Mouse (Mus musculus): ENCODE results near the gene Paqr6. TPM values are rescaled to one million over a fixed set of nuclear protein-coding genes. Genes with fewer than 3 reads are reported as not detected.

The Paqr6 gene
- polyA plus RNA-seq, 2 experiments = 13.9 to 17.2 TPM

- Histone ChIP-seq H3K9ac (ENCODE audit: low read depth, low read length, severe bottlenecking) (no peak overlapping the region), H3K27ac (replicated peaks; ENCODE audit: low read depth, low read length) (no peak overlapping the region), H3K36me3 (ENCODE audit: control insufficient read depth, insufficient read depth, low read length) (peaks cover 22% of the 10 kb centered on the region), H3K27me3 (ENCODE audit: control insufficient read depth, insufficient read depth, low read length) (no peaks in the 10 kb centered on the region), H3K4me1 (ENCODE audit: control insufficient read depth, insufficient read depth, low read length) (0 out of 2 replicates have a peak, but pooled peaks cover 3% of the 10 kb centered on the region), H3K4me2 (replicated peaks; ENCODE audit: low read depth, low read length, severe bottlenecking) (no peak overlapping the region), H3K4me3 (replicated peaks; ENCODE audit: low read length) (no peak overlapping the region), H3K9me3 (ENCODE audit: control insufficient read depth, low read length) (no peaks in the 10 kb centered on the region)
- WGBS = 90% methylated on average over 10 of the region's 10 CpGs
- no peak for ATAC-seq (ENCODE audit: low FRiP score, low read depth)
- TF ChIP-seq POLR2A (IDR thresholded peaks at IDR 0.05; ENCODE audit: borderline replicate concordance, extremely low read depth, insufficient read depth, insufficient read length) = no peak
- no peak for DNase-seq (ENCODE audit: low spot score)
Measured at GRCm38 (mm10) chr3:88403522-88404230, 39.3 kb downstream of the Paqr6 start.

GRCm38 (mm10) chr3:88407090-88407489 is 42.7 kb downstream of the Paqr6 start:
- Histone ChIP-seq H3K9me3 (ENCODE audit: control insufficient read depth, low read length) (no peaks in the 10 kb centered on the region), H3K27me3 (ENCODE audit: control insufficient read depth, insufficient read depth, low read length) (no peaks in the 10 kb centered on the region), H3K4me1 (ENCODE audit: control insufficient read depth, insufficient read depth, low read length) (peaks cover 10% of the 10 kb centered on the region; the same call in 1 of the 2 replicates), H3K4me3 (replicated peaks; ENCODE audit: low read length) (no peak overlapping the region), H3K27ac (replicated peaks; ENCODE audit: low read depth, low read length) (no peak overlapping the region), H3K36me3 (ENCODE audit: control insufficient read depth, insufficient read depth, low read length) (peaks cover 22% of the 10 kb centered on the region), H3K4me2 (replicated peaks; ENCODE audit: low read depth, low read length, severe bottlenecking) (no peak overlapping the region), H3K9ac (ENCODE audit: low read depth, low read length, severe bottlenecking) (no peak overlapping the region)
- no peak for TF ChIP-seq POLR2A (IDR thresholded peaks at IDR 0.05; ENCODE audit: borderline replicate concordance, extremely low read depth, insufficient read depth, insufficient read length)
- ATAC-seq (ENCODE audit: low FRiP score, low read depth) (peak; percentile 10; the same call in 1 of the 2 replicates), DNase-seq (ENCODE audit: low spot score) (peak; percentile 93)
- WGBS = 2% methylated on average over 2 of the region's 2 CpGs

DNA sequence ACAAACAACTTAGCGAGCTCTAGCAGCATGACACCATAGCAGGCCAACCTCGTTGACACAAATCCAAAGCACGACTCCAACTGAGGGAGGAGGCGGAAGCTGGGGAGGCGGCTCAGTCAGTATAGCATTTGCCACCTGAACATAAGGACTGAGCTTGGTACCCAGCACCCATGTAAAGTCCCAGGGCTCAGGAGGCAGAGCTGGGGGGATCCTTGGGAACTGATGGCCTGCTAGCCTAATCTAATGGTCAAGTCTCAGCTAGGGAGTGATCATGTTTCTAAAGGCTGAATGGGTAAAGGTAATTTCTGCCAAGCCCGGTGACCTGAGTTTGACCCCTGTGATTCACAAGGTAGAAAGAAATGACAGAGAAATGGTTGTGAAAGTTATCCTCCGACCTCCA is 43.1 kb downstream of the Paqr6 start:
- Histone ChIP-seq H3K9me3 (ENCODE audit: control insufficient read depth, low read length) (no peaks in the 10 kb centered on the region), H3K27me3 (ENCODE audit: control insufficient read depth, insufficient read depth, low read length) (no peaks in the 10 kb centered on the region), H3K9ac (ENCODE audit: low read depth, low read length, severe bottlenecking) (no peak overlapping the region), H3K36me3 (ENCODE audit: control insufficient read depth, insufficient read depth, low read length) (peaks cover 22% of the 10 kb centered on the region), H3K4me2 (replicated peaks; ENCODE audit: low read depth, low read length, severe bottlenecking) (no peak overlapping the region), H3K27ac (replicated peaks; ENCODE audit: low read depth, low read length) (no peak overlapping the region), H3K4me3 (replicated peaks; ENCODE audit: low read length) (no peak overlapping the region), H3K4me1 (ENCODE audit: control insufficient read depth, insufficient read depth, low read length) (peaks cover 10% of the 10 kb centered on the region; the same call in 1 of the 2 replicates)
- no peak for TF ChIP-seq POLR2A (IDR thresholded peaks at IDR 0.05; ENCODE audit: borderline replicate concordance, extremely low read depth, insufficient read depth, insufficient read length)
- no peak for DNase-seq (ENCODE audit: low spot score)
- ATAC-seq (ENCODE audit: low FRiP score, low read depth) = no peak
- 56% methylated on average over 7 of the region's 7 CpGs for WGBS

- Histone ChIP-seq H3K27ac (replicated peaks; ENCODE audit: low read depth, low read length) (no peak overlapping the region), H3K4me3 (replicated peaks; ENCODE audit: low read length) (peak overlapping the region; percentile 67), H3K9me3 (ENCODE audit: control insufficient read depth, low read length) (no peaks in the 10 kb centered on the region), H3K27me3 (ENCODE audit: control insufficient read depth, insufficient read depth, low read length) (no peaks in the 10 kb centered on the region), H3K4me1 (ENCODE audit: control insufficient read depth, insufficient read depth, low read length) (peaks cover 10% of the 10 kb centered on the region; the same call in 1 of the 2 replicates), H3K36me3 (ENCODE audit: control insufficient read depth, insufficient read depth, low read length) (peaks cover 25% of the 10 kb centered on the region), H3K9ac (ENCODE audit: low read depth, low read length, severe bottlenecking) (no peak overlapping the region), H3K4me2 (replicated peaks; ENCODE audit: low read depth, low read length, severe bottlenecking) (peak overlapping the region; percentile 51)
- DNase-seq (ENCODE audit: low spot score) (no peak), ATAC-seq (ENCODE audit: low FRiP score, low read depth) (no peak)
- WGBS = 62% methylated on average over 5 of the region's 5 CpGs
- TF ChIP-seq POLR2A (IDR thresholded peaks at IDR 0.05; ENCODE audit: borderline replicate concordance, extremely low read depth, insufficient read depth, insufficient read length) = no peak
Measured at GRCm38 (mm10) chr3:88408953-88409352, 44.6 kb downstream of the Paqr6 start.

DNA sequence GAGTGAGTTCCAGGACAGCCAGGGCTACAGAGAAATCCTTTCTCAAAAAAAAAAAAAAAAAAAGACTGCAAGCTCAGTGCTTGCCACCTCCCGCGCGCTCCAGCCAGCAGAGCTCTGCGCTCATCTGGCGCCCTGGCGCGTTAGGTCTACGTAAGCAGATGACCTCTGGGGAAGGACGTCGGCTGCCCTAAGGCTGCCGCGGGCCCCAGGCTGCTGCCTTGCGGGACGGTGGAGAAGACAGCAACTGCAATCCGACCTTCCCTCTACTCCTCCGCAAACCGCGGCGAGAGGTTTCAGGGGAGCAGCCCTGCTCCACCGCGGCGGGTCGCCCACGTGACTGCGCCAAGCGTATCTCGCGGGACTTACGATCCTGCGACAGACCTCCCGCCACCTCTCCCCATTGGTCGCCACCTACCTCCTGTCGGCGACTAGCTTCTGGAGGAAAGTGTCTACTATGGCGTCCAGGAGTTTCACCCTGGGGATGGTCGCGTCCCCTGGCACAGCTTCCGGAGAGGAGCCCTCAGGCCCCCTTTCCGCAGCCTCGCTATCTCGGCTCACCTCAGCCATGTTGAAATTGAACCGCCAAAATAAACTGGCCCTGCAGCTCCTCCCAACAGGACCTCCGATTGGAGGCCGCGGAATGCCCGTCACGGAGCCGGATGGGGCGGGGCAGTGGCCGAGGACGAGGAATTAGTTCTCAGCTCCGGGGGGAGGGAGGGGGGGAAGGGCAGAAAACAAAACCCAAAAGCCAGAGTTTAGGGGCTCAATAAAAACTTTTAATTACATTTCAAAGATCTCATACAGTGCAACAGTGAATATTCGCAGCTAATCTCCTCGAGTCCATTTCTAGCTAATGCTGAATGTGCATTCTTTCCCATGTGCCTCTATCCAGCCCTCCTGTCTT is 45.6 kb downstream of the Paqr6 start, which contains the start of gene Pmf1:
Gene Pmf1 (minus strand): TSS at position 591 of the 904 bp plus-strand sequence.
- ATAC-seq (ENCODE audit: low FRiP score, low read depth) = peak; percentile 93
- Histone ChIP-seq H3K9ac (ENCODE audit: low read depth, low read length, severe bottlenecking) (peak within 1 kb of the TSS; percentile 89), H3K27ac (replicated peaks; ENCODE audit: low read depth, low read length) (peak within 1 kb of the TSS; percentile 89), H3K9me3 (ENCODE audit: control insufficient read depth, low read length) (no peaks in the 10 kb centered on the region), H3K4me1 (ENCODE audit: control insufficient read depth, insufficient read depth, low read length) (peaks cover 10% of the 10 kb centered on the region; the same call in 1 of the 2 replicates), H3K4me2 (replicated peaks; ENCODE audit: low read depth, low read length, severe bottlenecking) (peak within 1 kb of the TSS; percentile 51), H3K27me3 (ENCODE audit: control insufficient read depth, insufficient read depth, low read length) (no peaks in the 10 kb centered on the region), H3K4me3 (replicated peaks; ENCODE audit: low read length) (peak within 1 kb of the TSS; percentile 67), H3K36me3 (ENCODE audit: control insufficient read depth, insufficient read depth, low read length) (peaks cover 33% of the 10 kb centered on the region)
- under 1% methylated on average over 53 of the region's 54 CpGs for WGBS
- DNase-seq (ENCODE audit: low spot score) = peak; percentile 89
- TF ChIP-seq POLR2A (IDR thresholded peaks at IDR 0.05; ENCODE audit: borderline replicate concordance, extremely low read depth, insufficient read depth, insufficient read length) = peak; percentile 84; the same call in 1 of the 2 replicates

All from limb, embryonic 14.5 days (tissue).